Mouse (Mus musculus) induced T-regulatory cell, adult 2 months (primary cell): ENCODE measurements around the gene Nup85.
"Not testable (repeated sequence)": the region's sequence is repeated elsewhere in the genome, so short reads cannot be mapped to it uniquely, and the experiment has no call there.

Source experiments
- DNase-seq: peaks from one replicate; pipeline ENCODE4 v3.0.0-alpha.2; 2012; ENCODE audit warnings: low read depth

The Nup85 gene

DNA sequence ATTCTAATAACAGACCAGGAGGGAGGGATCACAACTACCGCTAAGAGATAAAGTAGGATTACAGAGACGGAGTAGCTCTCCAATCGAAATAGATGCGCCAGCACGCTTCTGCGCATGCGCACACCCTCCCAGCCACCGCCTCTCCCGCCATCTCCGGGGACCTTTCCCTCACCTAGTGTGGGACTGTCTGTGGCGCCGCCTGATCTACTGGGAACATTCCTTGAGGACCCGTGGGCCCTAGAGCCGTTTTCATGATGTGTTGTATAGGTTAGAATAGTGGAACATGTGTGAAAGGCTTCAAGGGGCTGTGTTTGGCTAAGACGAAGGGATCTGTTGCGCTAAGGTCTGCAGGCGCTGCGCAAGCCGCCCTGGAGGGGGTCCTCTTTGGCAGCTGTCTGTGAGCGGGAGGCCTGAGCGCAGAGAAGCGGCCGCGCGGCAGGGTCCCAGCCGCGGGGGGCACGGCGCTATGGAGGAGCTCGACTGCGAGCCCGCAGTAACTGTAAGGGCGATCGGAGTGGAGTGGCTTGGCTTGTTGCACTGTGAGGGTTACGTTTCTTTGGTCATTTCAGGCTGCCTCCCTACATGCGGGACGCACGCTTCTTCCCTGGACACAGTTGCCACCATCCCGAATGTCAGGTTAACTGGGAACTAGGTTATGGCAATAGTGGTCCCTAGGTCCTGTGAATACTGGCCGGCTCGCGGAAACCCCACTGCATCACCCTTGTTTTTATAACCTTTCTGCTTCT, at the start of gene Nup85:
Gene Nup85, plus strand, starts transcription at position 371 of the 746 bp plus-strand sequence.
- DNase-seq = peak; percentile 98

DNA sequence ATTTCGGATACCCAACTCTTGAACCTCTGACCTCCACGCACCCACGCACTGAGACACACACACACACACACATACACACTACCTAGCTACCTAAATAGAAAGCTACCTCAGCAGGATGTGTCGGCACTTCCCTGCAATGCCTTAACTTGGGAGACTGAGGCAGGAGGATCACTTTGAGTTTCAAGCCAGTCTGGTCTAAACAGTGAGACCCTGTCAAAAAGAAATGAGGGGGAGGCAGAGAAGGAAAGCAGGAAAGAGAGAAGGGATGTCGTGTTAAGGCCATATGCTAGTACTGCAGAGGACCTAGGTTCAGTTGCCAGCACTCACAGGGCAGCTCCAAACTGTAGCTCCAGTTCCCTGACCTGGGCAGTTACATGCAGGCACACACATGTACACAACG, 49.2 kb upstream of the Nup85 start:
- DNase-seq = peak; percentile 56

DNA sequence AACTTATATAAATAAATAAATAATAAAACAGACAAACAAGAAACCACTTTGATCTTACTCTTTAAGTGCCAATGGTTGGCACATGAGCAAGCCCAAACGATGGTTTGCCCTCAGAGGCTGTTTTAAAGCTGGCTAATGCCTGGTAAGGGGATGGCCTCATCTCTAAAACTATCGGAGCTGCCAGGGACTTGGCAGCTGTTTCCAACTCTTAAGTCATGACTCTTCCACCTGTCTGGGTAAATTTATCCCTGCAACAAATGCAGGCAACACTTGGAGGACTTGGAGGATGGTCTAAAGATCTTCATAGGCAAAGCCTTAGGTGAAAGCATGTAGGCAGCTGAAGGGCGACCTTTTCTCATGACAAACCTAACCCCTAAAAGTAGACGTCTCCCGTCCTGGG, 47.3 kb upstream of the Nup85 start:
- DNase-seq = no peak

DNA sequence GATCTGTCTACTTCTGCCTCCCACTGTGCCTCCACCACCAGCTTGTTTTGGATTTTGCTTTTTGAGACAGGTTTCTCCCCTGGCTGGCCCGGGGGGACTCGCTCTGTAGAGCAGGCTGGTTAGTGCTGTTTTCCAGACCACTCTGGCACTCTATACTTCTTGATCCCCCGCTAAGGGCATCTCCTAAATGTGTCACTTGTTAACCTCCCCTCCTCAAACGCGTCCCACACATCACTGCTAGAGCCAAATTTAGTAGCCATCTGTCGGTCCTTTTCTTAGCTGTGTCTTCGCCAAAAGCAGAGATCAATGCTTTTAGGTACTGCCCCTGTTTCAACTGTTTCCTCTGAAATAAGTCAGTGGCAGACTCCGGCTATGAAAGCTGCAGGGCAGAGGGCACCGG, 45.5 kb upstream of the Nup85 start:
- no peak for DNase-seq

DNA sequence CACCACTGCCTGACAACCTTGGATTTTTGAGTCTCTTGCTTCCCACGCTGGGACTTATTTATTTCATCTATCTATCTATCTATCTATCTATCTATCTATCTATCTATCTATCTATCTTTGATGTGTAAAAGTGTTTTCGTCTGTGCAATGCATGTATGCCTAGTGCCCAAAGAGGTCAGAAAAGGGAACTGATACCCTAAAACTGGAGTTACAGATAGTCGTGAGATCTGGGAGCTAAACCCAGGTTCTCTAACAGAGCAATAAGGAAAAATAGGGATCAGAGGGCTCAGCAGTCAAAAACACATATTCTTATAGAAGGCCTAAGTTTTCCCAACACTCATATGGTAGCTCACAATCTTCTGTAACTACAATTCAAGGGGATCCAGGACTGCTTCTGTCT, 44.7 kb upstream of the Nup85 start:
- no peak for DNase-seq

DNA sequence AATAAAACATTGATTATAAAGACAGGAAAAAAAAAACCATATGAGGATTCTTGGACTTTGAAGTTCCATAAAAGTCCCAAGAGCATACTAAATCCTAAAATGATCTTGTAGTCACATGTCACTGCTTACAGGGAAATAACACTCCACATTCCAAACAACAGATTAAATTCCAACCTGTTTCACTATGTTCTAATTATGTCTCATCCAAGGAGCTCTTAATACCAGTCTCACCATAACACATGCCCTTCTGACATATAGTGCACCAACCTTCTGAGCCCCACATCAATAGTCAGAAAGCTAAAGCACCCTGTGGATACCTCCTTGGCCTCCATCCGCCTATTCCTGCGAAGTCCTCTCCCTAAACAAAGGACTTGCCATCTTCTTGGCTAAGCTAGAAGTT, 44.0 kb upstream of the Nup85 start:
- no peak for DNase-seq

DNA sequence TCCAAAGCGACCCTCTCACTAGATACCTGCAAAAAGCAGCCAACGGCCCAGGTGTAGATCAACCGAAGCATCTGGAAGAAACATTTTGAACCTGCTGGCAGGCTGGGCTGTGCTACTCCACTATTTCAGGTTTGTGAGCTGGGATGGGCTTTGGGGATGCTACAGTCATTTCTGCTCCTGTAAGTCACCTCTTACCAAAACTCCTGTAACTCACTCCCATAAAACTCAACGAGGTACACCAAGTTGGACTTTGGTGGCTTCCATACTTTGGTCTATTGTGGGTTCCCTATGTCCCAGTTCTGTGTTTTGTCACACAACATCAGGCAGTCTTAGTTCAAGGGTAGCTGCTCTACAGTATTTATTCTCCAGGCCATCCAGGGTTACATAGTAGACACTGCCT, 43.2 kb upstream of the Nup85 start:
- DNase-seq = no peak

DNA sequence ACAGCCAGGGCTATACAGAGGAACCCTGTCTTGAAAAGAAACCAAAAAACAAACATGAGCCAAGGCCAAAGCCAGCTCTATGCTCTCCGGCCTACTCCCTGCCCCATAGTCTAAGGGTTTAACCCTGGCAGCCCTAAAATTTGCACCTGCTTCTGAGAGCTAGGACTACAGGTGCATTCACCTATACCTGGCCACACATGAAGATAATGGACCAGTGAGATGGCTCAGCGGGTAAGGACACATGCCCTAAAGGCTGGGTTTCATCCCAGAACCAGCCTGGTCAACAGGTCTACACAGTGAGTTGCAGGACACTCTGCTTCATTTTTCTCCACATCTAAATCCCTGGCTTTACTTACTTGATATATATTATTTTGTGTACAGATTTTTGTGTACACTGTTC, 42.0 kb upstream of the Nup85 start:
- no peak for DNase-seq

DNA sequence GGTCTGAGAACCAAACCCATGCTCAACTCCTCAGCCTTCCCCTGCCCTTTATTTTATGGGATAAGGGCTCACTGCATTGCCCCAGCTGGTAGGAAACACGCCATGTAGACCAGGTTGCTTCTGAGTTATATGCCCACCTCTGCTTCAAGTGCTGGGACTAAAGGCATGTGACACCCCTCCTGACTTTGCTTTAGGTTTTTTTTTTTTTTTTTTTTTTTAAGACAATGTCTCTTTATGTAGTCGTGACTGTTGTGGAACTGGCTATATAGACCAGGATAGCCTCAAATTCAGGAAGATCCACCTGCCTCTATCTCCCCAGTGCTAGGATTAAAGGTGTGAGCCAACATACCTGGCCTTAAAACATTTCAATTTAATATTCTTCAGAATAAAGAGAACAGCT, 41.5 kb upstream of the Nup85 start:
- DNase-seq = no peak

DNA sequence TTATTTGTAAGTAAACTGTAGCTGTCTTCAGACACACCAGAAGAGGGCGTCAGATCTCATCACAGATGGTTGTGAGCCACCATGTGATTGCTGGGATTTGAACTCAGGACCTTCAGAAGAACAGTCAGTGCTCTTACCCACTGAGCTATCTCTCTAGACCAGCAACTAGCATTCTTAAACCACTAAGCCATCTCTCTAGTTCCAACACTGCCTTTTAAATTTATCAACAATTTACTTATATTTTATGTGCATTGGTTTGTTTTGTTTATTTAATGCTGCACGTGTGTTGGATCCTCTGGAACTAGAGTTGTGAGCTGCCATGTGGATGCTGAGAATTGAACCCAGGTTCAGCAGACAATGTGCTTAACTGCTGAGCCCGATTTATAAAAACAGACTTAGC, 37.8 kb upstream of the Nup85 start:
- not testable (repeated sequence) for DNase-seq

DNA sequence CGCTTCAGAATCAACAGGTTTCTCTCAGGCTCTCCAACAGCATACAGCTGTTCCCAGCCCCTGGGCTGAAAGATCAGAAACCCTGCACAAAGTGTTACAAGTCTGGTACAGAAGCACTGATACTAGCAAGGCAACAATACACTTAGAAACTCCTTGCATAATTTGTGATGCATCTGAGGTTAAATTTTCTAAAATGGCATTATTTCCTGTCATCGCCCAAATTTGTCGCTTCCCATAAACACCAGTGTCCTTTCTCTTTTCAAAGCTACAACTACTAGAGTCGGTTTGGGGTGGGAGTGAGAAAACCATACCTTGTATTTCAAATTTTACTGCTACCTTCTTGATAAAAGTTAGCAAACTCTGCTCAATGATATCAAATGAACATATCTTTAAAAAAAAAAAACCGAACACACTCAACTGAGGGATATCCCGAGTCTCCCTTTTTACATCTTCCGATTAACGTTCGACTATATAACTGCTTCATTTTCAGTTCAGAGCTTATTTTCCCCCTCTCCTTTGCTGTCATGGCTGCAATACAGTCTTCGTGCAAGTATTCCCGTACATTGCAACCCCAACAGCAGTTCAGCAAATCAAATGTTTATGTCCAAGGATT, 29.4 kb upstream of the Nup85 start:
- DNase-seq = peak; percentile 50

DNA sequence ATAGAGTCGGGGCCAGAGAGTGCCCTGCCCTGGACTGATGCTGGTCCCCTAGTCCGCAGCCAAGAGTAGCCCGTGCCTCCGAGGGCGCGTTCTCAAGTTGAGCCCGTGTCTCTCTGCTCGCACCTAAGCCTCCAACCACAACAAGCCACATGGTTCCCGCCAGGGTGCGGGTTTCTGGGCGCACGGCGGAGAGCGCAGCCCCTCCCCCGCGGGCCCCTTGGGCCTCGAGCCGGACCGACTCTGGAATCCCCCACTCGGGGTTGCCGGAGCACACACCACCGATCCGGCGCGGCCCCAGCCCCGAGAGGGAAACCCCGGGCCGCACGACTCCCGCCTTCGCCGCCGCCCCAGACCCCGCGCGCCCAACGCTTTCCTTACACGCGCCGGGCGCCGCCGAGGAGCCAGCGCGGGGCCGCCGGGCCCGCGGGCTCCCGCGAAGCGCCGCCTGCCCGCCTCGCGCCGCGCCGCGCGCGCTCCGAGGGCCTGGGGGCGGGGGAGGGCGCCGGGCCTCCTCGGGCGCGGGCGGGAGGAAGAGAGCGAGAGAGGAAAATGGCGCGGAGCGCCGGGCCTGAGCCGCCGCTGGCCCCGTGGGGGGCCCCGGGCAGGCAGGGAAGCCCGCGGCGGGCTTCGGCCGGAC, 28.7 kb upstream of the Nup85 start:
- DNase-seq = peak; percentile 82

DNA sequence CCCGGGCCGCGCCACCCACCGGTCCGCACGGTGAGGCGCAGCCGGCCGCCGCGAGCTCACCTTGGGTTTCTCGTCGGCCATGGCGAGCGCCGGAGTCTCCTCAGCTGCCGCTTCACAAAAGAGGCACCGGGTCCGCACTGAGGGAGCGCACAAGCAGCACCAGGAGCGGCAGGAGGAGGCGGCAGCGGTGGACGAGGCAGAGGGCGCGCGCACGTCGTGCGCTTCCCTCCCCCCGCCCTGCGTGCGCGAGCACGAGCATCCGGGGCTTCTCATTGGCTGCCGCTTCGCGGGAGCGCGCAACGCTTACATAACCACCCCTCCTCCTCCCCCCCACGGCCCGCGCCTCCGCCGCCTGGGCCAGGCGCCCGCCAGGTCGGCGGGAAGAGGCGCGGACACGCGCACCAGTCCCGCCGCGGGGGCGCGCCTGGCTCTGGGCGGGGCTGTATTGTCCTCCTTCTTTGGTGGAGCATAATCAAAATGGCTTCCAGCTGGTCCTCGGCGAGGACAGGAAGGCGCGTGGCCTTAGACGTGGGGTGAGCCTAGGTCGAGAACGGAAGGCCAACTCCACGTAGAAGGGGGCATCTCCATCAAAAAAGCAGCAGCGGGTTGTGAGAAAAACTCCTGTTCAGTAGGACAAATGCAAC, 28.1 kb upstream of the Nup85 start, which contains the start of gene Sumo2:
Gene Sumo2, minus strand, starts transcription at position 239 of the 644 bp plus-strand sequence.
- peak; percentile 98 for DNase-seq

DNA sequence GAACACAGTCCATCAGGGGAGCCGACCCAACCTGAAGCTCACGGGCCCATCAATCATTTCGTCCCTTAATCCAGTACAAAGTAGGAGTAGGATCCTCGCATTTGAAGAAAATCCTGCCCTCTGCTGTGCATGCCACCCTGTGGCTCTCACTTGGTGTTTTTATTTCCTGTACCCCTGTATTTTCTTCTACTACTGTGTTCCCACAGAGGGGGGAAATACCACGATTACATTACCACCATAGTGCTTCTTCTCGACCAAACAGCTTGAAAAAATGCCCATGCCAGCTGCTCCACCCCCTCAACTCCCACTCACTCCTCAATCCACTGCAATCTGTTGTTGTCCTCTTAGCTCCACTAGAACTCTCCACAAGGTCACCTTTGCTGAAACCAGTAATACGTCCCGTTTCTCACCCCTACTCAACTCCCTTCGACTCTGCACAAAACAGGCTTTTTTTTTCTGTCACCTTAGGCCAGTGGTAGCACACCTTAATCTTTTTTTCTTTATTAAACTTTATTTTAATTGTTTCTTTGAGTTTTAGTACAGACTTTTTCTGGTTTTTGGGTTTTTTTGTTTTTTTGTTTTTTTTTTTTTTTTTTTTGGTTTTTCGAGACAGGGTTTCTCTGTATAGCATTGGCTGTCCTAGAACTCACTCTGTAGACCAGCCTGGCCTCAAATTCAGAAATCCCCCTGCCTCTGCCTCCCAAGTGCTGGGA, 27.2 kb upstream of the Nup85 start:
- DNase-seq = peak; percentile 61

DNA sequence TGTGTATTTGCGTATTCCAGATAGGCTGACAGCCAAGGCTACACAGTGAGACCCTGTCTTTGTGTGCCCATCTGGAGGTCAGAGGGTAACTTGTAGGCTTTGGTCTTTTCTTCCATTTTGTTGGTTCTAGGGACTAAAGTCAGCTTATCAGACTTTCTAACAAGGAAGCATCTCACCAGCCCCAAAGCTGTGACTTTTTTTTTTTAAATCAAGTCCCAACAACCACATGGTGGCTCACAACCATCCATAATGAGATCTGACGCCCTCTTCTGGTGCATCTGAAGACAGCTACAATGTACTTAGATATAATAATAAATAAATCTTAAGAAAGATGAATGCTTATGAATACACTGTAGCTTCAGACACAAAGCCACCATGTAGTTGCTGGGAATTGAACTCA, 26.2 kb upstream of the Nup85 start:
- DNase-seq = peak; percentile 62

DNA sequence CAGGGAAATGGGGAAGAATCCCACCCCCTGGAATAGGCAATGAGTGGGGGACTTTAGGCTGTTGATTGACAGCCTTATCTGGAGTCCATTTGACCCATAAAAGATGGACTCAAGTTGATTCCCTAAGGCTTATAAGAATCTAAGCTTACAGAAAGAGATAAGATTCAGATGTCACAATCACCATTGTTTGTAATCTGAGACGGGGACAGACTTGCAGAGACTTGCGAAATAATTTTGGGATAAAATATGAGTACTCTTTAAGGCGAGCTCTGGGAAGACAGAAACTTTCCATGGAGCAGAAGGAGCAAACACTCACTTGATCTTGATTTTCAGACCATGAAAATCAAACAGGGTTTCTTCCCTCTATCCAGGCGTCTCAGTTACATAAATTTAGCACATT, 20.7 kb upstream of the Nup85 start:
- no peak for DNase-seq

DNA sequence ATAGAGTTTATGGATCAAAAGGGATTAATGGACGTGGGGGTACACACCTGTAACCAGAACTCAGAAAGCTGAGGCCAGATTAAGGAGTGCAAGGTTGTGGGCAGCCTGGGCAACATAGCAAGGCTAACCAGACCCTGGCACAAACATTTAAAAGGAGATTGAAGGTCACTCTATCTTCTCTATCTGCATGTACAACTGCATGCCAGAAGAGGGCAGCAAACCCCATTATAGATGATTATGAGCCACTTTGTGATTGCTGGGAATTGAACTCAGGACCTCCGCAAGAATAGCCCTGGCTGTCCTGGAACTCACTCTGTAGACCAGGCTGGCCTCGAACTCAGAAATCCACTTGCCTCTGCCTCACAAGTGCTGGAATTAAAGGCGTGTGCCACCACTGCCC, 11.5 kb upstream of the Nup85 start:
- peak; percentile 66 for DNase-seq

DNA sequence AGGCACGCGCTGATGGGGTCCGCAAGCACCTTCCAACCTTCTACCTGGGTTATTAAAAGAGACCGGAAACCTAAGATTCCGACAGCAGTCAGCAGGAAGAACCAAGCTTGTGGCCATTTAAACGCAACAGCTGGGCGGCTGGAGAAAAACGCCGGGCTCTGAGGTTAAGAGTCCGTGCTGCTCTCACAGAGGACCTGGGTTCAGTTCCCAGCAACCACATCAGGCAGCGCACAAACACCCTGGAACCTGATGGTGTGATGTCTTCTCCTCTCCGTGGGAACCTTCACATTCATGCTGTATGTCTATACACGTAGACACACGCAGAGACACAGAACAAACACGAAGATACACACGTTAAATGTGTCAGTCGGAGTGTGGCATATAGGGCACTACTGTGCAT, 8.5 kb upstream of the Nup85 start:
- no peak for DNase-seq

DNA sequence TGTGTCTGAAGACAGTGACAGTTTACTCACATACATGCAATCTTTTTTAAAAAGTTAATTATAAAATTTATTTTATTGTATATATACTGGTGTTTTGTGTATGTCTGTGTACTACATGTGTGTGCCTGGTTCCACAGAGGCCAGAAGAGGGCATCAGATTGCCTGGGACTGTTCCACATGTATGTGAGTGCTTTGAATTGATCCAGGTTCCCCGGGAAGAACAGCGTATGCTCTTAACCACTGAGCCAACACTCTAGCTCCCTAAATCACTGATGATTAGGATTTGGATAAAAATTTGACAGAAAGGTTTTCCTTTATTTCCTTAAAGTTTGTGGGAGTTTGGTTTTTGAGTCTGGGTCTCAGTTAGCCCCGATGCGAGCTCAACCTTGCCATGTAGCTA, 828 bp upstream of the Nup85 start:
- no peak for DNase-seq

DNA sequence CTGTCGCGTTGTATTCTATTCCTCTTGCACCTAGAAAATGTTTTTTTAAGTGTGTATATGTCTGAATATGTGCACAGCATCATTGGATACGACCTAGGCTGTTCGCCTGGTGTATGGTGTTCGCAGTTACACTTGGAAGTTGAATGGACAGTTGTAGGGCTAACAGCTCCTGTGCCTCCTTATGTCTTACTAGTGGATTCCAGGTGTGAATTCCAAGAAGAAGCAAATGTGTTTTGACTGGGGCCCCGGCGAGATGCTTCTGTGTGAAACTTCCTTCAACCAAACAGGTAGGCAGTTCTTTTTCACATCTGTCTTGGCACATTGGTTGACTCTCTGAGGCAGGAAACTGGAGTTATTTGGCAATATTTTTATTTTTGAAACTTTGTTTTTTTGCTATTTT, 727 bp downstream of the Nup85 start:
- DNase-seq = peak; percentile 27

DNA sequence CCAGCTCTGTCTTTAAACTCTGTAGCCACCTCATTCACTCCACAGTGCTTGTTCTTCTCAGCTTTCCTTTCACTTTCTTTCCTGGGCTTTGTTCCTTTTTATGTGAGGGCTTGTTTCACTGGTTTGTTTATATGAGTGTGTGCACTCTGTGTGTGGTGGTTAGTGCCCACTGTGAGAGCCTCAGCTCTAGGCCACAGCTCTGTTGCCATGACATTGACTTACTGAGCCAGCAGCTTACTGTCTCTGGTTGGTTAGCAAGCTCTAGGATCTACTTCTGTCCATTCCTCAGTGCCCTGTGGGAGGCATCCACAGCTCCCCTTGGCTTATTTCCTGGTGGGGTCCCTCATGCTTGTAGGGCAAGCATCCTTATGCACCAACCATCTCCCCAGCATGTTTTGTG, 14.8 kb downstream of the Nup85 start:
- no peak for DNase-seq

DNA sequence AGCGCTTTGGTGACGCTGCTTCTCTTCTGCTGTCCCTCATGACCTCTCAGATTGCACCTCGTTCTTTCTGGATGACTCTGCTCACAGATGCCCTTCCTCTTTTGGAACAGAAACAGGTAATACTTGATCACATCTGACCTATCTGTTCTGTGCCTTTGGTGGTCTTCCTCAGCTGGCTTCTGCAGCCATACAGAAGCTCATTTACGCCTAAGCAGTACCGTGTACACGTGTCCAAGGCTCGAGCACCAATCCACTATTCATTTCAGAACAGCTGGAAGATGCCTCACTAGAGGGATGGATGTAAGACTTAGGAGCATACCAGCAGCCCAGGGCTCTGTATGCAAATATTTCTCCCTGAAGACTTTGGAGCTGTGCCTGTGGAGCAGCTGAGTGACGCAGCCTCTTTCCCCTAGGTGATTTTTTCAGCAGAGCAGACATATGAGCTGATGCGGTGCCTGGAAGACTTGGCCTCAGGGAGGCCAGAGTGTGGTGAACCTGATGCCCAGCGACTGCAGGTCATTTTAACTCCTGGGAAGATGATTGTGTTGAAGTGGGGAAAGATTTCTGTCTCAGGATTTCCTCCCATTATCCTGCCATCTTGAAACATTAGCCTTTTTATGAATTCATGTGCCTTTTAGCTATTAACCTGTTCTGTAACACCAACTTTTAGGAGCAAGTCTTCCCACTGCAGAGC, 18.8 kb downstream of the Nup85 start:
- no peak for DNase-seq
